ENCODE assay signal across 14 mouse cellular contexts in the genomic region with DNA sequence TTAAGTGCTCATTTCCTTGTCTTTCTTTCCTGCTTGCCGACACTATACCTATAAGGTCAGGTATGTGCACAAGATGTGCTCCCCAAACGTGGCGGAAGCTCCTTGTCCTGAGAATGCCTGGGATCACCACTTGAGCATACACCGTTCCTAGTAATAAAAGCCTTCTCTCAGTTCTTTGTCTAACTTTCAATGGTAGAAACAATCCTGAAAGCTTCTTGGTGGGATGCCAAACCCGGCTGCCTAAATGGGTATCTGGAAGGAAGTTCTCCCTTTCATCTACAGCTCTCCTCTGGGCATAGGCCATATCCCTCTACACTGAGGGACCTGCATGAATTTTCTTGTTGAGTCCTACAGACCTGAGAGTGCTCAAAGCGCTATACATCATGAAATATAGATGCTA.
DNase-seq lines count a peak whose midpoint lies in the region; ATAC-seq and TF ChIP-seq lines count a peak whose summit lies in the region.
"Had no signal": no experiment of that assay in that cellular context is flagged by ENCODE, and none has a peak within 500 bp of the region (broad histone marks: within the 10 kb centered on the region; RNA-seq: fewer than 3 reads in every experiment).

No protein-coding gene starts in this region.

- peak; percentile 11 to 13 for DNase-seq in heart, adult 18-20 months
- DNase-seq in heart, postnatal 36 days: no peak
- peak; percentile 13 for DNase-seq in layer of hippocampus, adult 11-12 months (ENCODE audit: low spot score)
- no peak for DNase-seq in layer of hippocampus, adult 2 months (ENCODE audit: low spot score in 2 of 2)
- DNase-seq in right cerebral cortex, adult 18-20 months: peak; percentile 24
- DNase-seq in right cerebral cortex, postnatal 25 days: no peak
- DNase-seq in lung, postnatal 36 days: peak; percentile 41
- DNase-seq: cerebellum, adult 9-10 months; gastrocnemius, postnatal 14 days had no signal

- no peak overlapping the region for H3K4me3 ChIP-seq in layer of hippocampus, adult 2 months
- H3K4me3 ChIP-seq: heart, embryonic 15.5 days; limb, embryonic 13.5 days; midbrain, embryonic 15.5 days; neural tube, embryonic 13.5 days had no signal

- no peak overlapping the region for H3K27ac ChIP-seq in layer of hippocampus, adult 2 months
- H3K27ac ChIP-seq: heart, embryonic 15.5 days; limb, embryonic 13.5 days; midbrain, embryonic 15.5 days; neural tube, embryonic 13.5 days had no signal

- ATAC-seq in inflammation-experienced regulatory T-cells, adult 6 months: no peak
- ATAC-seq: midbrain, embryonic 15.5 days had no signal

- intact Hi-C loops in heart, postnatal 36 days (cut with DNase I): no loop called here

- TF ChIP-seq CTCF in layer of hippocampus, adult 2 months (conservative IDR thresholded peaks at IDR 0.05): no peak

Comparison
In these comparisons a context has a peak if more than half of its experiments do, and no peak if none do; other contexts are left out.
1. DNase-seq: peak in heart, adult 18-20 months (2 of 2), layer of hippocampus, adult 11-12 months (single experiment), right cerebral cortex, adult 18-20 months (single experiment) and lung, postnatal 36 days (single experiment); none in heart, postnatal 36 days (0 of 2), layer of hippocampus, adult 2 months (0 of 2) and right cerebral cortex, postnatal 25 days (single experiment).